Mouse (Mus musculus): ENCODE measurements around the gene Tex9.
"Not testable (repeated sequence)": the region's sequence is repeated elsewhere in the genome, so short reads cannot be mapped to it uniquely, and the experiment has no call there.

Gene Tex9

DNA sequence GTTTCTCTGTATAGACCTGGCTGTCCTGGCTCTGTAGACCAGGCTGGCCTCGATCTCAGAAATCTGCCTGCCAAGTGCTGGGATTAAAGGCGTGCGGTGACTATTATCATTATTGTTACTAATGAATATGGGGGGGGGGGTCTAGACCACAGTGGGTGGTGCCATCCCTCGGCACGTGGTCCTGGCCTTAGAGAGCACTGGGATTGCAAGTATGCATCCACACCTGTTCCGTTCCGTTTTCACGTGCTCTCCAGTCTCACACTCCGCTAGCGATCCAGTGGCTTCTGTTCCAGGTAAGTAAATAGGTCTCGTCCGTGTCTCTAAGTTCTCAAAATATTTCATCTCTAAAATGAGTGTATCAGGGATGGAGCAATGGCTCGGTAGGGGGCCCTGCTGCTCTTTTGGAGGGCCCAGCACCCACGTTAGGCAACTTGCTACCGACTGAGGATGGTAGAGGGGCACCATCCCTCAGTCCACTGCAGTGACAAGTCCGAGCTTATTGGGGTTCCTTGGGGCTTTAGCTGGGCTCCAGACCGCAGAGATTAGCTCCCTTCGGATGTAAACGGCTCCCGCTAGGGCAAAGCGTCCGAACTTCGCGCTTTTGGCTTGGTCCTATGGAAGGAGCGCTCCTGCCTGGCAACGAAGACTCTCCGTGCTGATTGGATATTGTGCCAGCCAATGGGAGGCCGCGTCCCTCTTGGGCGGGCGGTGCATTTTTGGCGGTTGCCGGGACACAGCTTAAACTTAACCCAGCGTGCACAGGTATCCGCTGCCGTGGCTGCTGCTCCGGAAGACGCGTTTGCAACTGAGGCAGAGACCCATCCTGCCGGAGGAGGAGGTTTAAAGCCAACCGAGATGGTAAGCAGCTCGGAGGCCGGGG lies 54.0 kb downstream of the Tex9 start, which contains the start of gene Mns1:
TSS of gene Mns1 (plus strand) at position 190 of the 880 bp plus-strand sequence.
- DNase-seq, result peak; percentile 94

DNA sequence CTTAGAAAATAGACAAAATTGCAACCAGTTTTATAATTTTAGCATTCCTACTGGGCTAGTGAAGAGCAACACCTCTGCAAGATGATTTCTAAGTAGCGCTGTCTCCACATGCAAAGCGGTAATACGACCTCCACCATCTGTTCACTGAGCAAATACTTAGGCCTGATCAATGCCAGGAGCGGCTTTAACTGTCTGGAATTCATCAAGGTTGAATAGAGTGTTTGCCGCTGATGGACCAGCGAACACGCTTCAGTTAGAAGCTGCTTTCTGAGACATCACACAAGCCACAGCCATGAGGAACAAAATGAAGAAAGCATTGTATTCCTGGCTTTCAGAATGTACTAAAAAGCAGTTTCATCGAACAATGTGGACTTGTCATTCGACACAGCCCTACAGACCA lies 57.1 kb downstream of the Tex9 start:
- DNase-seq, result no peak

DNA sequence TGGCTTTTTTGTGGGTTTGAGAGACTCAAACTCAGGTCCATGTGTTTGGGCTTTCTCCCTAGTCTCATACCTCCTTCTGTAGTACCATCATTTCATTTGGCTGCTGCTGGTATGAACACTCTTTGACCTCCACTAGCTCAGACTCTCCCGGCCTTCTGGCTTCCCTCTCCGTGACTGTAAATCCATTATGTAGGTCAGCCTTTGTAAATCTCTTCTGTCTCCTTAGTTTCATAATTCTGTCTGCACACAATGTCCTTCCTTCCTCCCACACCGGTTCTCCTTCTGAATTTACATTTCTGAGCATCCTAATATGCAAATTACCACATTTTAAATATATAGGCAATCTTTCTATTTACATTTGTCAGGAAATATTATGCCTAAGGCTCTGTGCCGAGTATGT lies 64.2 kb downstream of the Tex9 start:
- DNase-seq, result no peak

DNA sequence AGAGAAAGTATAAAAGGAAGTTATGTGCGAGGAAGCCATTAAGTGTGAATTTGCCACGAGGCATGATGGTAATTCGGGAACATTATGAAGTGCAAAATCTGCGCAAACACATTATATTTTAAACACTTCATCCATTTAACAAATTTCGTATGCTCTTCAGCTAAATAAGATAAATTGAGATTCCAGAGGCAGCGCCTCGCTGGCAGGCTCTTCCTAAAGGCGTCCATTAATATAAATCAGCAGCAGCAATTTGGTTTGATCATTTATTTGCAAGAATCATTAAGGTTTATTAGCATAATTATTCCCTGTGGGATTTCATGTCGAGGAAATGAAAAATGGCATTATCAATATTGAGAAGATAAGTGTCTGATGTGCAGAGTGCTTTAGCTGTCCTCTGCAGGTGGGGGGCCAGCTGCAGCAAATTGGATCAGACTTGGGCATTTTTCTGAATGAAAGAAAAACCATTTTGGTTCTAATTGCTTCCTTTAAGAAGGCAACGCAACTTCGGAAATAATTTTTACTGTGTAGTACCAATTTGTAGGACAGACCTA lies 66.6 kb downstream of the Tex9 start:
- no peak for DNase-seq

- DNase-seq, result no peak
These were observed 69.3 kb downstream of the Tex9 start for GRCm38 (mm10) chr9:72422753-72423152.

GRCm38 (mm10) chr9:72422284-72422683 lies 69.7 kb downstream of the Tex9 start:
- no peak for DNase-seq

DNA sequence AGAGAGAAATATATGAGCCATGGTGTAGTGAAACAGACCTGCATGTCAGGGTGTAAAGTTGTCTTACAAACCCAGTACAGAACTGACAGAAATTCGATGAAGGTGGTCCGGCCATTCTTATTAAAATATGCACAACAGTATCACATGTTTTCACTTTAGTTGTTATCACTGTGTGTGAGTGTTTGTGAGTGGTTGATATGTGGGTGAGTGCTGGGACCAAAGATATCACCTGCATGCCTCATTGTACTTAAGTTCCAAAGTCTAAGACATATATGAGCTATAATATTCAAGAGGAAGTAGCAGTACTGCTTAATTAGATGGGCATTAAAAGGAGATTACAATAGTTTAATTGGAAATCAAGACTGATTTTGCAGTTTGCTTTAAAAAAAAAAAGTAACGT lies 71.5 kb downstream of the Tex9 start:
- no peak for DNase-seq

DNA sequence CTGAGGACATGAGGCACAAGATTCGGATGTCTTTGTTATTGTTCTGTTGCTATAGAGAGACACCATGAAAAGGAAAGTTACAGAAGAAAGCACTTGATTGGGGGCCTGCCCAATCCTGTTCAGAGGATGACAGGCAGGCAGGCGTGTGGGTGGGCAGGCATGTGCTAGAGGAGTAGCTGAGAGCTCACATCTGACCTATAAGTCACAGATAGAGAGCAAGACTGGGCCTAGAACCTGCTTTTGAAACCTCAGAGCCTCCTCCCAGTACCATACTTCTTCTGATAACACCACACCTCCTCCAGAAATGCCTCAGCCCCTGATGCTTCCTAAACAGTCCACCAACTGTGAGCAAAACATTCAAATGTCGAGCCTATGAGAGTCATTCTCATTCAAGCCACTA lies 73.6 kb downstream of the Tex9 start:
- DNase-seq, result no peak

DNA sequence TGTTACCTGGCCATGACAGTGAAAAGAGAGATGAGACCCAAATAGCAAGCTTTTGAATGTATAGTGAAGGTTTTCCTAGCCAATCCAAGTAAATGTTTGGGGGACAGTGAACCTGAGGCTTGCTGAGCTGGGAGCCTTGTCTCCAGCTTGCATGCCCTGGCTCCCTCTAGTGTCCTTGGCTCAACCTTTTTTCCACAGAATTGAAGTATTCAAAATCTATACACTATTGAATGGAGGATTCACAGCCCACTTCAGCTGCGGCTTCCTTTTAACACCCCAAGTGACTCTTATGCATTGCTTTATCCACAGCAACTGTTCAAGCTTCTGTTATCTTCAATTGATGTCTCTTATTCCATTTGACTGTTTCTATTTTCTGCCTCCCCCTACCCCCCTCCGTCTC lies 80.3 kb downstream of the Tex9 start:
- no peak for DNase-seq

GRCm38 (mm10) chr9:72409381-72410225 lies 82.4 kb downstream of the Tex9 start:
- DNase-seq, result no peak

GRCm38 (mm10) chr9:72408131-72408586 lies 83.9 kb downstream of the Tex9 start:
- peak; percentile 59 to 67 for DNase-seq

DNA sequence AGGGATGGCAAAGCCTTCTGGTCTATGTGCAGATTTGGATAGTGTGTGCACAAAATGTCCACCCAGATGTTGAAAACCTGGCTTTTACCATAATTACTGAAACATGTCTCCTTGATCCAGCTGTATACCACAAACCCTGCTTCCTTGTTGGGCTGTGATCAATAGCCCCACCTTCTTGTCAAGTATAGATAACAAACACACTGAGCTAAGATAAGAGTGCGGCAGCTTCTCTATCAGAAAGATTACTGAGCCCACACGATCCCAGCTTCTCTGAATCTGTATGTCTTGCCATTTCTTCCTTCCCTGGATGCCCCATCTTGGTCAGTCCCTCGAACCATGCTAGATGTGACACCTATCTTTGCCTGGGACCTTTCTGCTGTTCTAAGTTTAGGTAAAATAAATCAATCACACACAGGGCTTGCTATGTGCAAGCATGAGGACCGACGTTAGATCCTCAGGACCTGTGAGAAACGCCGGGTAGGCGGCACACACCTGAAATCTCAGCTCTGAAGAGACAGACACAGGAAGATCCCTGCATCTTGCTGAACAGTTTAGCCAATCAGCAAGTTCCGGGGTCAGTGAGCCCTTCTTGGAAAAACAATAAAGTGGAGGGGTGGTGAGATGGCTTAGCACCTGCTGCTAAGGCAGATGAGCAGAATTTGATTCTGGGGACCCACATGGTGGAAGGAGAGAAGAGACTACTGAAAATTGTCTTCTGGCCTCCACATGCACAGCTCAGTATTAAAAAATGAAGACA lies 86.0 kb downstream of the Tex9 start:
- DNase-seq, result no peak

- no peak for DNase-seq
These were observed 87.1 kb downstream of the Tex9 start for GRCm38 (mm10) chr9:72404934-72405333.

DNA sequence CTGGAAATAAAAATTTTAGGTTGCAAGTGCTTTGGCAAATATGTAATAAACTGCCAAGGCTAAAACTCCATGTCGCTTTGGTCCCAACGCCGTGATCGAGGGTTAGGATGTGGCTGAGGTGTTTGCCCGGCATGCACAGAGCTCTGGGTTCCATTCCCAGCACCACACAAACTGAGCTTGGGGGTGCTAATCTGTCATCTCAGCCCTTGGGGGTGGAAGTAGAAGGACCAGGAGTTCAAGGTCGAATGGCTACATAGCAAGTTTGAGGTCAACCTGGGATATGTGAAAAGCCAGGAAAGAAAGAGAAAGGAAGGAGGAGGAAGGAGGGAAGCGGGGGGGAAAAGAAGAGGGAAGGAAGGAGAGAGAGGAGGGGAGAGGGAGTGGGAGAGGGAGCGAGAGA lies 87.6 kb downstream of the Tex9 start:
- DNase-seq, result no peak

DNA sequence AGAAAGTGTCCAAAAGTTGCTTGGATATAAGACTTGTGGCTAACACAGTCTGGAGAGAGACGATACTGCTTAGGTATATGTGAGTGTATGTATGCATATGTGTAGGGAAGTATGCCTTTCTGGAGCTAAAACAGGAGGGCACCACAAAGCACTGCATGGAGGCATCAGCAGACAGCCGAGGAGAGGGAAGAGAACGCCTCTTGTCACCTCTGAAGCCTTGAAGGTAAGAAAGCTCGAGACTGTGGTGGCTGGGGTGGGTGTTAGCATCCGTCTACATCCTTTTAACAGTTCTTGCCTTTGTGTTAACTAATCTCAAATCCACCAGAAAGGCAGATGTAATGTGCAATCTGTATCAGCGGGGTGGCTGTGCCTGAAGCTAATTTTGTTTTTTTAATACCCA lies 88.6 kb downstream of the Tex9 start:
- DNase-seq, result no peak

GRCm38 (mm10) chr9:72401769-72402168 lies 90.2 kb downstream of the Tex9 start:
- DNase-seq, result not testable (repeated sequence)

All from lung, adult 18-20 months (tissue).